Mouse (Mus musculus) embryonic fibroblast, embryonic 13.5 days (primary cell): ENCODE data around the gene Rad51b.

Source experiments
- CTCF ChIP-seq: IDR thresholded peaks from 2 replicates; pipeline ENCODE4 v1.5.1; 2011; ENCODE audit warnings: mild to moderate bottlenecking, control low read depth, low read length, moderate library complexity, borderline replicate concordance; ENCODE audit not compliant: insufficient read depth
- POLR2A ChIP-seq: IDR thresholded peaks from 2 replicates; pipeline ENCODE4 v1.6.1; 2011; ENCODE audit warnings: low read depth, mild to moderate bottlenecking, control low read depth, low read length, moderate library complexity

DNA sequence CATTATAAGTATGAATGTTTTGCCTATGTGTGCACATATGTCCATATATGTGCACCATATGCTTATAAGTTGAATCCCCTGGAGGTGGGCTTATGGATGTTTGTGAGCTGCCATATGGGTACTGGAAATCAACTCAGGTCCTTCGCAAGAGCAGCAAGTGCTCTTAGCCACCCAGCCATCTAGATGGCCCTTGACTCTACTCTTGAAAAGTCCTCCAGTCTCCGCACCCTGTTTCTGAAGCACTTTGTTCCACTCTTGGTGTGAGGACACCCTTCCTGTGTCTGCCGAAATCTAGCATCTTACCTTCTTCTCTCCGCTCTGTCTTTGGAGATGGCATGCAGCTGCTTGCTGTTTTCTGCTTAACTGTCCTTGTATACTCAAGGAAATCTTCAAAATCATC lies 291.7 kb downstream of the Rad51b start:
- TF ChIP-seq CTCF (no peak), POLR2A (no peak)
